Mouse (Mus musculus) limb, embryonic 11.5 days (tissue): ENCODE data around the gene Fam120b. TPM values are rescaled to one million over a fixed set of nuclear protein-coding genes. Genes with fewer than 3 reads are reported as not detected.

Source experiments
- ATAC-seq: fragments of 200-750 bp; cut with Nextera tagmentation; 2 replicates; pipeline ENCODE4 v1.8.0; 2017; ENCODE audit warnings: low read depth; ENCODE audit not compliant: insufficient number of reproducible peaks, low FRiP score, low TSS enrichment
- DNase-seq: peaks from one replicate; pipeline ENCODE4 v3.0.0-alpha.2; 2015; ENCODE audit warnings: low spot score
- H3K27ac ChIP-seq: fragments of 300-500 bp; sonication (generic); replicated peaks from 2 replicates; pipeline ENCODE4 v1.5.1; 2014; ENCODE audit warnings: low read depth, mild to moderate bottlenecking, low read length
- H3K27me3 ChIP-seq: fragments of 300-500 bp; sonication (generic); 2 replicates; pipeline ENCODE4 v1.6.1; 2014; ENCODE audit warnings: mild to moderate bottlenecking, low read length, mixed read lengths; ENCODE audit not compliant: control insufficient read depth, insufficient read depth
- H3K36me3 ChIP-seq: fragments of 300-500 bp; sonication (generic); 2 replicates; pipeline ENCODE4 v1.6.1; 2014; ENCODE audit warnings: mild to moderate bottlenecking, low read length, moderate library complexity, mixed read lengths; ENCODE audit not compliant: control insufficient read depth, insufficient read depth
- H3K4me1 ChIP-seq: fragments of 300-500 bp; sonication (generic); 2 replicates; pipeline ENCODE4 v1.6.1; 2014; ENCODE audit warnings: low read length, mixed read lengths; ENCODE audit not compliant: control insufficient read depth, insufficient read depth
- H3K4me2 ChIP-seq: fragments of 300-500 bp; sonication (generic); 2 replicates; pipeline ENCODE4 v1.6.1; 2014; ENCODE audit warnings: low read depth, mild to moderate bottlenecking, moderate library complexity; ENCODE audit not compliant: severe bottlenecking
- H3K4me3 ChIP-seq: fragments of 300-500 bp; sonication (generic); 2 replicates; pipeline ENCODE4 v1.5.1; 2014; ENCODE audit warnings: low read depth, low read length
- H3K9ac ChIP-seq: fragments of 300-500 bp; sonication (generic); 2 replicates; pipeline ENCODE4 v1.6.1; 2014; ENCODE audit warnings: mild to moderate bottlenecking, low read length
- H3K9me3 ChIP-seq: fragments of 300-500 bp; sonication (generic); 2 replicates; pipeline ENCODE4 v1.6.1; 2016; ENCODE audit warnings: low read length; ENCODE audit not compliant: control insufficient read depth
- WGBS: fragments of 180-500 bp; shearing (Covaris S2); extraction: QIAGEN DNeasy Blood & Tissue Kit; methylation state at CpG from one replicate; pipeline ENCODE4 v1.1.7; 2014; 5-methylcytosine and 5-hydroxymethylcytosine counted together
- polyA plus RNA-seq: library from polyadenylated mRNA; unstranded; fragments of >200 nt; fragmentation: Nextera tagmentation; extraction: Ambion mirVana; gene quantifications from 2 replicates; pipeline ENCODE4 v1.2.1, GENCODE M21; 2014

The Fam120b gene
- polyA plus RNA-seq, 1 experiment from 2014 or later = 27.2 TPM

DNA sequence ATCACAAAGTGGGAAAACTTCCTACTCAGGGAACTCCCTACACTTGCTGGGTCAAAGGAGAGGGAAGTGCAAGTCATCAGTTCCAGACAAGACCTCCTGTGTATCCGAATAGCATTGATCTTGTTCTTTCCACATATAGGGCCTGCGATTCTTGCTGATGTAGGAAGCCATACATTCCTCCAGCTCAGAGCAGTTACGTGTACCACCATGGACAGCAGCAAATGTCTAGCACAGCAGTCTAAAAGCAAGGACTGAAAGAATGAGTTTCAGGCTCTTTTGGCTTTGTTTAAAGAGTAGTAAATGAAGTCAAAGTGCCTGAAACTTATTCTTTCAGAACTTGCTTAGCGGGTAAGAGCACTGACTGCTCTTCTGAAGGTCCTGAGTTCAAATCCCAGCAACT is 59.2 kb downstream of the Fam120b start:
- DNase-seq = no peak
- Histone ChIP-seq H3K27ac (no peak overlapping the region), H3K4me3 (no peak overlapping the region), H3K9ac (no peak overlapping the region), H3K36me3 (no peaks in the 10 kb centered on the region), H3K4me1 (no peaks in the 10 kb centered on the region), H3K4me2 (no peak overlapping the region), H3K27me3 (no peaks in the 10 kb centered on the region), H3K9me3 (no peaks in the 10 kb centered on the region)
- ATAC-seq = no peak
- 74% methylated on average over 4 of the region's 4 CpGs for WGBS

DNA sequence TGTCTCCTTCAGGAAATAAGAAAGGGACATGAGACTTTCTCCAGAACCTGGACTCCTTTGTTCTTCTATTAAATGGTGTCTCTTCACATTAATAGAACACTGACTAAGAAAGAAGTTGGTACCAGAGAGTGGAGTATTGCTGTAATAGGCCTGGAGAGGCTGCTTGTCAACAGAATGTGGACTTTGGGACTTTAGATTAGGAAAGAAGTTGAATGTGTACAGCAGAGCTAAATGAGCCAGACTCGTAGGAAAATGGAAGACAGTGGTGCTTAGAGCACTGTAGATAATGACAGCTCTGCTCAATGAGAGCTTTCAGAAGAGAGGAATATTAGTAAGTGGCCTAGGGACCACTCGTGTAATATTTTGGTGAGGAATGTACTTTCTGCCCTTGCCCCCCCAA is 60.6 kb downstream of the Fam120b start:
- no peaks in the 10 kb centered on the region for H3K36me3 ChIP-seq
- WGBS = 80% methylated on average over 2 of the region's 2 CpGs
- H3K9me3 ChIP-seq = no peaks in the 10 kb centered on the region
- no peak overlapping the region for H3K4me3 ChIP-seq
- no peaks in the 10 kb centered on the region for H3K4me1 ChIP-seq
- no peak for DNase-seq
- no peak overlapping the region for H3K27ac ChIP-seq
- no peak overlapping the region for H3K4me2 ChIP-seq
- H3K27me3 ChIP-seq = no peaks in the 10 kb centered on the region
- no peak overlapping the region for H3K9ac ChIP-seq
- no peak for ATAC-seq

DNA sequence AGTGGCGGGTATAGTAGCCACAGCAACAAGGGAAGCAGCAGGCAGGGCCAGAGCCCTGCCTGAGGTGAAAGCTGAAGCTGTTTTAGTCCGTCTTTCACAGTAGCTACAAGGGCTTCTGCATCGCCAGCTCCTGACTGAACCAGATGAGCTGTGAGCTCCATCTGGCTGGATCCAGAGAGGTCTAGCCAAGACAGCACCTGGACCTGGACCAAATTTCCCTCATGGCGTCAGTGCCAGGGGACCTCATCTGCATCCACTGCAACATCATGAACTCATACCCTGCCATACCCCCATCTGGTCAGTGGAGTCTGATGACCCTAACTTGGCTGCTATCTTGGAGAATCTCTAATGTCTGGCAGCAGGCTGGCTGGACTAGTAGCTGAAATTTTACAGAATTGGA is 63.8 kb downstream of the Fam120b start:
- Histone ChIP-seq H3K4me1 (no peaks in the 10 kb centered on the region), H3K9me3 (no peaks in the 10 kb centered on the region), H3K4me3 (no peak overlapping the region), H3K27ac (no peak overlapping the region), H3K4me2 (no peak overlapping the region), H3K27me3 (no peaks in the 10 kb centered on the region), H3K36me3 (no peaks in the 10 kb centered on the region), H3K9ac (no peak overlapping the region)
- ATAC-seq (no peak), DNase-seq (no peak)
- 76% methylated on average over 4 of the region's 4 CpGs for WGBS

DNA sequence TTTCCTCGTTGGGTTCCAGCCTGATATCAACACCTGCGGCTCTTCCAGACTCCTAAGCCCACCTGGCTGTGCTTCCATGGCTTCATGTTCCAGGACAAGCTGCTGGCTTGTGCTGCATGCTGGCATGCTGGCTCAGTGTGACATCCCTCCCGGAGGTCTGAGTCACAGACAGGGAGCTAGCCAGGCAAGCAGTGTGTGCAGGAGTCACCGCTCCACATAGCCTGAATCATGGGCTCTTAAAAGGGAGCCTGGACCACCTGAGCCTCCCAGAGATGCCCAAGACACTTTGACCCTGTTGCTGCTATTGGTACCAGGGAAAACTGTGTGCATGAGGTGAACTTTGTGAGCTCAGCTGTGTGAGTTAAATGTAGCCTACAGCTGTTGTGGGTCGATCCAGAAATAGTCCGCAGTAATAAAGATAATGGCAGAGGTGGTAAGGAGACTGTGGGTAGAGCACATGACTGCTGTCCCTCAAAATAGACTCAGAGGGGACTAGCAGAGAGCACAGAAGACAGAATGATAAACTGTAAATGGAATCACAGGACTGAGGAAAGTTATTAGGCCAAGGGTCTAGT is 66.0 kb downstream of the Fam120b start:
- Histone ChIP-seq H3K27ac (no peak overlapping the region), H3K4me2 (no peak overlapping the region), H3K9ac (no peak overlapping the region), H3K4me1 (no peaks in the 10 kb centered on the region), H3K4me3 (no peak overlapping the region), H3K36me3 (0 out of 2 replicates have a peak, but pooled peaks cover 2% of the 10 kb centered on the region), H3K27me3 (no peaks in the 10 kb centered on the region), H3K9me3 (no peaks in the 10 kb centered on the region)
- DNase-seq (no peak), ATAC-seq (no peak)
- WGBS = 93% methylated on average over 6 of the region's 6 CpGs

DNA sequence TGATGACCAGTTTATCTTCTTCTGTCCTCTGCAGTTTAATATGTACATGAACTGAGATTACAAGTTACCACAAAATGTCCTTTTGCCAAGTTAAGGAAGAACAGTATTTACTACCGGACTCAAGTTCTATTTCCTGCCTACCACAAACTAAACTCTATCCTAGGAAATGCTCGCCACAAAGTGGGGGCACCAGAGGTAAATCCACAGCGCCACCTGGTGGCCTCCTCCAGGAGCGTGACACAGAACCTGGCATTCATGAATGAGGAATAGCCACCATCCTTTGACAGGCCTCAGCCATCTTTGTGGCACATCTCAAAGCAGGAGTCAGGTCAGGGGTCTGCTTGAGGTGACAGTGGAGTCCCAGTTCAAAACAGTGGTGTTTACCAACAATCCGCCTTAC is 71.7 kb downstream of the Fam120b start:
- no peaks in the 10 kb centered on the region for H3K27me3 ChIP-seq
- H3K4me2 ChIP-seq = no peak overlapping the region
- WGBS = 26% methylated on average over 5 of the region's 5 CpGs
- ATAC-seq = 0 out of 2 replicates have a peak, but pooled peaks have one; percentile 54
- no peaks in the 10 kb centered on the region for H3K9me3 ChIP-seq
- DNase-seq = peak; percentile 87
- no peak overlapping the region for H3K9ac ChIP-seq
- peaks cover 4% of the 10 kb centered on the region; the same call in 1 of the 2 replicates for H3K36me3 ChIP-seq
- H3K4me1 ChIP-seq = no peaks in the 10 kb centered on the region
- no peak overlapping the region for H3K4me3 ChIP-seq
- no peak overlapping the region for H3K27ac ChIP-seq

DNA sequence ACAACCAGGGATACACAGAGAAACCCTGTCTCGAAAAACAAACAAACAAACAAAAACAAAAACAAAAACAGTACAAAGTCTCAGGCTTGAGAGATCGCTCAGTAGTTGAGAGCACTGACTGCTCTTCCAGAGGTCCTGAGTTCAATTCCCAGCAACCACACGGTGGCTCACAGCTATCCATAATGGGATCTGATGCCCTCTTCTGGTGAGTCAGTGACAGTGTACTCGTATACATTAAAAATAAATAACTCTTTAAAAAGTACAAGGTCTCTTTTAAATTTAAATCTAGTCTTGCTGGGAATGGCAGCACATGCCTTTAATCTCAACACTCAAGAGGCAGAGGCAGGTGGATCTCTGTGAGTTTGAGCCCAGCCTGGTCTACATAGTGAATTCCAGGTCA is 76.7 kb downstream of the Fam120b start:
- no peak for ATAC-seq

More for the DNA sequence above, 76.7 kb downstream of the Fam120b start:
- no peak overlapping the region for H3K27ac ChIP-seq
- no peak overlapping the region for H3K9ac ChIP-seq
- H3K4me2 ChIP-seq = no peak overlapping the region
- WGBS = 87% methylated on average over 4 of the region's 4 CpGs
- H3K27me3 ChIP-seq = no peaks in the 10 kb centered on the region
- H3K4me1 ChIP-seq = no peaks in the 10 kb centered on the region
- H3K4me3 ChIP-seq = no peak overlapping the region
- no peak for DNase-seq
- H3K9me3 ChIP-seq = no peaks in the 10 kb centered on the region
- H3K36me3 ChIP-seq = peaks cover 20% of the 10 kb centered on the region

Other genes starting within 250 kb of the Fam120b start
- 2.9 and 3.3 TPM in 2 replicates for gene Dll1, start 19.3 kb upstream of the Fam120b start, polyA plus RNA-seq
- gene Psmb1, start 103.5 kb downstream of the Fam120b start, polyA plus RNA-seq = 271 and 286 TPM in 2 replicates
- 70.3 and 71.6 TPM in 2 replicates for gene Tbp, start 103.7 kb downstream of the Fam120b start, polyA plus RNA-seq
- 48.8 and 53.8 TPM in 2 replicates for gene Pdcd2, start 131.1 kb downstream of the Fam120b start, polyA plus RNA-seq
- 0.65 and 1.4 TPM in 2 replicates for gene Prdm9, start 168.2 kb downstream of the Fam120b start, polyA plus RNA-seq